Mouse (Mus musculus) ES-E14 (cell line): ENCODE results near the gene H3f3a.

Experiments
- CHD2 ChIP-seq: IDR thresholded peaks from 2 replicates; pipeline ENCODE4 v1.6.1; 2014; ENCODE audit warnings: mild to moderate bottlenecking, low read depth, low read length, inconsistent platforms
- MAFK ChIP-seq: IDR thresholded peaks from 2 replicates; pipeline ENCODE4 v1.6.1; 2014; ENCODE audit warnings: mild to moderate bottlenecking, low read depth, low read length, inconsistent platforms; ENCODE audit not compliant: insufficient read depth
- ZC3H11A ChIP-seq: IDR thresholded peaks from 2 replicates; pipeline ENCODE4 v1.6.1; 2012; ENCODE audit warnings: low read depth, mild to moderate bottlenecking, inconsistent platforms, low read length, borderline replicate concordance
- ZNF384 ChIP-seq: IDR thresholded peaks from 2 replicates; pipeline ENCODE4 v1.6.1; 2012; ENCODE audit warnings: low read depth, low read length, inconsistent platforms

GRCm38 (mm10) chr1:180815371-180816024 is 1.8 kb upstream of the H3f3a start:
- TF ChIP-seq CHD2 (no peak), ZNF384 (no peak), ZC3H11A (no peak), MAFK (no peak)
